Comparison of ENCODE assay signal across 16 mouse cellular contexts in genomic region chr5:120137846-120138245, GRCm38 (mm10). TPM values are rescaled to one million over a fixed set of nuclear protein-coding genes. Genes with fewer than 3 reads are reported as not detected.
DNase-seq lines count a peak whose midpoint lies in the region; ATAC-seq and TF ChIP-seq lines count a peak whose summit lies in the region.
"Had no signal": no experiment of that assay in that cellular context is flagged by ENCODE, and none has a peak within 500 bp of the region (broad histone marks: within the 10 kb centered on the region; RNA-seq: fewer than 3 reads in every experiment).

No protein-coding gene starts in this region.

- peaks cover 45% of the 10 kb centered on the region for H3K36me3 ChIP-seq in heart, embryonic 10.5 days
- H3K36me3 ChIP-seq in thymus, adult 2 months (ENCODE audit: control insufficient read depth, insufficient read depth, low read length): no peaks in the 10 kb centered on the region
- H3K36me3 ChIP-seq in liver, postnatal 0 days (replicated peaks; ENCODE audit: insufficient read depth, low read length): peaks cover 10% of the 10 kb centered on the region

- TF ChIP-seq EP300 in liver, postnatal 0 days (IDR thresholded peaks at IDR 0.05; ENCODE audit: low read depth): no peak

- H3K9ac ChIP-seq in liver, postnatal 0 days (replicated peaks): no peak overlapping the region

- peak overlapping the region; percentile 75; the same call in 1 of the 2 replicates for H3K27ac ChIP-seq in heart, embryonic 10.5 days
- H3K27ac ChIP-seq in thymus, adult 2 months (ENCODE audit: control insufficient read depth, insufficient read depth, low read length): 0 out of 2 replicates have a peak overlapping the region, but pooled peaks have one; percentile 75
- H3K27ac ChIP-seq in liver, postnatal 0 days (ENCODE audit: low read depth): peak overlapping the region; percentile 39; the same call in 1 of the 2 replicates
- H3K27ac ChIP-seq: embryonic facial prominence, embryonic 13.5 days had no signal

- intact Hi-C loops in heart, postnatal 25 days (cut with DNase I): no loop called here

- no peaks in the 10 kb centered on the region for H3K9me3 ChIP-seq in heart, embryonic 10.5 days
- no peaks in the 10 kb centered on the region for H3K9me3 ChIP-seq in liver, postnatal 0 days (ENCODE audit: low read length)
- H3K9me3 ChIP-seq: embryonic facial prominence, embryonic 13.5 days had no signal

- no peak for ATAC-seq in liver, postnatal 0 days
- ATAC-seq: hindbrain, embryonic 16.5 days had no signal

- DNase-seq in heart, embryonic 10.5 days (ENCODE audit: low spot score): no peak
- no peak for DNase-seq in heart, postnatal 25 days (ENCODE audit: low spot score)
- DNase-seq in thymus, adult 2 months: no peak
- DNase-seq in thymus, postnatal 10 days (ENCODE audit: low spot score in 2 of 2): no peak
- peak; percentile 30 for DNase-seq in liver
- DNase-seq in liver, postnatal 0 days: no peak
- no peak for DNase-seq in ovary, postnatal 36 days (ENCODE audit: low spot score)
- no peak for DNase-seq in layer of hippocampus, adult 9-10 months (ENCODE audit: low spot score)
- DNase-seq: adrenal gland, postnatal 25 days; B cell, adult 2 months; cerebellum, adult 2 months; layer of hippocampus, adult 9-11 months; lung, postnatal 10 days had no signal

- no peak for TF ChIP-seq POLR2A in thymus, adult 2 months (IDR thresholded peaks at IDR 0.05; ENCODE audit: control insufficient read depth, extremely low read depth, insufficient read depth, low read length, poor library complexity)

- 91% methylated on average over 1 of the region's 1 CpGs for WGBS in heart, embryonic 10.5 days
- WGBS in thymus, adult 2 months: 98% methylated on average over 1 of the region's 1 CpGs
- WGBS in liver, postnatal 0 days (ENCODE audit: insufficient replicate concordance): 93% methylated on average over 1 of the region's 1 CpGs

- TF ChIP-seq CTCF in thymus, adult 2 months (IDR thresholded peaks at IDR 0.05; ENCODE audit: borderline replicate concordance, control insufficient read depth, extremely low read depth, insufficient read depth, low read length, poor library complexity): no peak
- no peak for TF ChIP-seq CTCF in liver, postnatal 0 days (IDR thresholded peaks at IDR 0.05; ENCODE audit: low read depth)

- H3K27me3 ChIP-seq in heart, embryonic 10.5 days (ENCODE audit: insufficient read depth, poor library complexity, severe bottlenecking): no peaks in the 10 kb centered on the region
- H3K27me3 ChIP-seq in thymus, adult 2 months (ENCODE audit: control insufficient read depth, insufficient read depth, low read length): no peaks in the 10 kb centered on the region
- H3K27me3 ChIP-seq in liver, postnatal 0 days (ENCODE audit: insufficient read depth, low read length): no peaks in the 10 kb centered on the region
- H3K27me3 ChIP-seq: embryonic facial prominence, embryonic 13.5 days had no signal

- peaks cover 59% of the 10 kb centered on the region for H3K4me1 ChIP-seq in heart, embryonic 10.5 days
- peaks cover 22% of the 10 kb centered on the region for H3K4me1 ChIP-seq in thymus, adult 2 months (replicated peaks; ENCODE audit: control insufficient read depth, insufficient read depth, low read length)
- H3K4me1 ChIP-seq in liver, postnatal 0 days (ENCODE audit: insufficient read depth): peaks cover 48% of the 10 kb centered on the region
- H3K4me1 ChIP-seq: embryonic facial prominence, embryonic 13.5 days had no signal

- peak overlapping the region; percentile 25; the same call in 1 of the 2 replicates for H3K4me3 ChIP-seq in heart, embryonic 10.5 days
- H3K4me3 ChIP-seq in thymus, adult 2 months (ENCODE audit: control insufficient read depth, insufficient read depth, low read length): no peak overlapping the region
- no peak overlapping the region for H3K4me3 ChIP-seq in liver, postnatal 0 days (ENCODE audit: low read depth, low read length)
- H3K4me3 ChIP-seq: embryonic facial prominence, embryonic 13.5 days had no signal

- H3K4me2 ChIP-seq in liver, postnatal 0 days (ENCODE audit: low read depth, low read length): no peak overlapping the region
- H3K4me2 ChIP-seq: embryonic facial prominence, embryonic 13.5 days; midbrain, embryonic 11.5 days had no signal

RNA-seq across cellular contexts. Expression of gene Rbm19, which starts 21.6 kb away (rescaled TPM):
- 27.8 and 31.4 TPM in 2 replicates for polyA plus RNA-seq in heart, embryonic 10.5 days (2016; fragmentation: Nextera tagmentation; extraction: Ambion mirVana)
- 10 to 100 TPM; 17.6 to 19.5 TPM for total RNA-seq in heart, postnatal 25 days (2021)
- 19.6 and 29.2 TPM in 2 replicates for polyA plus RNA-seq in thymus, adult 2 months (2012; rRNA removed)
- 6.8 and 6.9 TPM in 2 replicates for polyA plus RNA-seq in liver, postnatal 0 days (2015; fragmentation: Nextera tagmentation; extraction: Ambion mirVana)
